Mouse (Mus musculus) right cerebral cortex, postnatal 25 days (tissue): ENCODE data around the gene Arhgap35.

Experiments
- DNase-seq: peaks from one replicate; pipeline ENCODE4 v3.0.0; 2022

The Arhgap35 gene

GRCm38 (mm10) chr7:16601683-16602102 is 13.1 kb downstream of the Arhgap35 start:
- no peak for DNase-seq

- no peak for DNase-seq
Measured at GRCm38 (mm10) chr7:16599006-16599405, 15.8 kb downstream of the Arhgap35 start.

DNA sequence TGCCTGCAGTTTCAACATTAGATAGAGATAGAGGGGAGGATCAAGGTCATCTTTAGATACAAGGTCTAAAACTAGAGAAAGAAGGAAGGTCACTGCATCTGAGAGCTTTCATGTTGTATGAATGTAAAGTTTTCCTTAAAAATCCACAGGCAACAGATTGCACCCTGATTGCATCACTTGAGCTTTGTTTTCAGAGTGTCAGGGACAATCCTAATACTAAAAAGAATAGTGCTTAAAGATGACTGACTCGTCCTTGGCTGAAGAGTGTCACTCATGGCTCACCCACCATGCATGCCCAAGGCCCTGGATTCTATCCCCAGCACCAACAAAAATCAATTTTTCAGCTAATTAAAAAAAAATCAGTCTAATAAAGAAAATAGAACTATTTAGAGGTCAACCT is 23.5 kb downstream of the Arhgap35 start:
- DNase-seq: no peak

- DNase-seq: no peak
Measured at GRCm38 (mm10) chr7:16587649-16588048, 27.1 kb downstream of the Arhgap35 start.

DNA sequence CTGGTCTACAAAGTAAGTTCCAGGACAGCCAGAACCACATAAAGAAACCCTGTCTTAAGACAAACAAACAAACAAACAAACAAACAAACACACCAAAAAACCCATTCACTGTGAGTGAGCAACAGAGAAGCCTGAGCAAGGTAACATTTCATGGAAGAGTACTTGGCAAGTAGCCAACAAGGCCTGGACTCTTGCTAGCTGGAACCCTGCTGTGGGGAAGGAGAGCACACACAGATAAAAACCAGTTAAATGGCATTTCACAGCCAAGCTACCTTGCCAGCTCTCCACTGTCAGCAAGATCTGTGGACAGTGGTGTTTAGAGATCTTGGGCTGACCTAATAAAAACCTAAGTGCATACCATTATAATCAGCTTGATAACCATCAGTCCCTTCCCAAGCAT is 30.4 kb downstream of the Arhgap35 start:
- DNase-seq: no peak

- DNase-seq: no peak
Measured at GRCm38 (mm10) chr7:16583775-16584174, 31.0 kb downstream of the Arhgap35 start.

- DNase-seq: no peak
Measured at GRCm38 (mm10) chr7:16582299-16582698, 32.5 kb downstream of the Arhgap35 start.

- DNase-seq: no peak
Measured at GRCm38 (mm10) chr7:16581276-16582100, 33.3 kb downstream of the Arhgap35 start.

DNA sequence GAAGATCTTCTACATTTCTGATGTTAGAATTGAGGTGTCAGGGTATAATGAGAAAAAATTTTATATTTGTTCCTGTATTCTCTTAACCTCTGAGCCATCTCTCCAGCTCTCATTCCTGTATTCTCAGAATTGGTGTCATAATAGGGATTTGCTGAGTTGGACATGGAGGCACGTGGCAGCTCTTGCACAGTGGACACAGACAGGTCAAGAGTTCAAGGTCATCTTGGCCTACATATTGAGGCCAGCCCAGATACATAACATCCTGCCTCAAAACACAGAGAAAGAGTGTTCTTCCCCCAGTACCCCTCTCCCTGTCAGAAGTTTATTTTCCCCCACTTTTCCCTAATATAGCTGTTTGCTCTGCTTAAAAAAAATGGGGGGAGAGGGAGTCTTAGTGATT is 38.1 kb downstream of the Arhgap35 start:
- DNase-seq: no peak

DNA sequence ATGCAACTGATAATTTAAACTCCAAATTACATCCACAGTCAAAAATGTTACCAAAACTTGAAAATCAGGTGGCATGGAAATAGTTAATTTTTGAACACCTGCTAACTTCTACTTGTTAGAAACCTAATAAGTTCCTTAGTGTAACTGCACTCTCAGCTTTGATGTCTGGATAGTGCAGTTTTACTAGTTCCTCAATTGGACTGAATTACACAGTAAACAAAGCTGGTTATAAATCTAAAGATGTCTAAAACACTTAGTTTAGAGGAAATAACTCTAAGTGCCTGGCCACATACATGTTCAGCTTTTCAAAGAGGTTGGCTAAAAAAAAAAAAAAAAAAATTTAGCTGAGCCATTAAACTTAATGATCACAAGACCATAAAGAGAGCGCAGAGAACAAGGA is 43.6 kb downstream of the Arhgap35 start:
- no peak for DNase-seq

GRCm38 (mm10) chr7:16570737-16571136 is 44.1 kb downstream of the Arhgap35 start:
- no peak for DNase-seq

DNA sequence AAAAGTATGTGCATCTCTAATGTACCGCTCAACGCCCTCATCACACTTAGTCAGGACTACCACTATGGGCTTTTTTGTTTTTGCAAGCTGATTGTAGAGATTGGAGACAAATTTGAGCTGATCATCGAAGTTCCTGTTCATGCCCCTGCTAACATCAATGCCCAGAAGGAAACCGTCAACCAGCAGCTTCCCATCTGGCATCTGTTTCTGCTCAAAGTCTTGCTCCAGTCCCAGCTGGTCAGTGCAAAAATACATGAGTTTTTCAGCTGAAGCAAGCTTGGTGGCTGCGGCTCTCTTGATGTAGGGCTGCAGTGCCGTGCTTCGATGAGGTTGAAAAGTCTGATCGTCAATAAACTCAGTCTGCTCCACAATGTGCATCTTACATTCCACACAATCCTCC is 50.3 kb downstream of the Arhgap35 start:
- DNase-seq: no peak

DNA sequence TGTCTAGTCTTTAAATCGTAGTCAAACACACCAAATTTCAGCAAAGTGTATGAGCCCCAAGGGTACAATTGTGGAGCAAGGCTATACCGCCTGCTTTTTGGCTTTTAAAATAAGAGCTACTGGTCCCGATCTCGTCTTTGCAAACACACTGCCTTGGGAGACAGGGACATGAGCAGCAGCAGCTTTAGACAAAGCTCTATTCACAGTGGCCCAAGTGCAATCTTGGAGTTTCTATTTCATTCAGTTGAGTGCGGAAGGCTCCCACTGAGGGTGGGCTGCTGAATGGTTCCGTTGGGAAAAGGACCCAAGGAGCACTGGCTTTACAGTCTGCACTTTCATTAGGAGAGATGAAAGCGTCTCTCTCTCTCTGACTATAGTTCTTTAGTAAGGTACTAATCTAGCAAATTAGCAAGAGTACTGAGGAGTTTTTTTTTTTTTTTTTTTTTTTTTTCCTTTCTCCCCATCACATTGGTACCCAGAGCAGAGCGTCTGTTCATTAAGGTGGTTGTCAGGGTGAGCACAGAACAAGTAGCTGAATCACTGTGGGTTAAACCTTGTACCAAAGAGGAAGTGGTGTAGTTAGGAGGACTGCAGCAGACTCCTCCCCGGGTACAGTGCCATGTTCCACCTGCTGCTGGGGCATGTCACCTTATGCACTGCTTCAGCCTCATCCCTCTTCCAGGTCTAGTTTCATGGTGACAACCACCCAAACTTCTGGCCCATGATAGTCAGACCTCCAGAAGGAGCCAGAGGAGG is 56.8 kb downstream of the Arhgap35 start:
- DNase-seq: no peak

DNA sequence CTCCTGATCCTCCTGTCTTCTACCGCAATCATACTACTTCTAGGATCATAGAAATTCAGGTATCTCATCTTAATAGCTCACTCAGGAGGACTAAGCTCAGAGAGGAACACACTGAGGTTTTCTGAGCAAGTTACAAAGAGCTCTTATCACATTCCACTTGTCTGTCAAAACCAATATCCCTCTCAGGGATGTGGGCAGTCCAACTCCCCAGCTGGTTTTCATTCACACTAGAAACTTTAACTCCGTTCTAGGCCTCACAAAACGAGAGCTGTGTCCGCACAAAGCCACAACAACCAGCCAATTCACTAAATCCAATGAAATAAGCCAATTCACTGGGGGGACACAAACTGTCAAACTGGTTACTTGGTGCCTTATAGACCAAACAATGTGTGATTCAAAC is 57.5 kb downstream of the Arhgap35 start:
- no peak for DNase-seq

DNA sequence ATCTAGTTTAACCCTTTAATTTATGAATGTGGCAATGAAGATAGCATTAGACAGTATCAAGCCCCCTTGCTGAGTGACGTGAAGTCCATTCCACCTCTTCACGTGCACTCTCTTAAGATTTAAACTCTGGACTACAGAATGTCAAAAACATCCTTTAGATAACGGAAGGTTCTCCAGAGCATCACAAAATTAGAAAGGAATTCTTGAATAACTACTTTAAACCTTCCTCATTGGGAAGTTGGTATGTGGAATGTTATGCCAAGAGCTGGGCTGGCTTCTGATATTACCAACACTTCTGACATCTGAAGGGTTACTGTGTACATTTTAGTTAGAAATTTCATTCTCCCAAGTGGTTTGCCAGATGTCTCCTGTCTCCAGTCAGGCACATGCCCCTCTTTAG is 60.6 kb downstream of the Arhgap35 start:
- DNase-seq: no peak

DNA sequence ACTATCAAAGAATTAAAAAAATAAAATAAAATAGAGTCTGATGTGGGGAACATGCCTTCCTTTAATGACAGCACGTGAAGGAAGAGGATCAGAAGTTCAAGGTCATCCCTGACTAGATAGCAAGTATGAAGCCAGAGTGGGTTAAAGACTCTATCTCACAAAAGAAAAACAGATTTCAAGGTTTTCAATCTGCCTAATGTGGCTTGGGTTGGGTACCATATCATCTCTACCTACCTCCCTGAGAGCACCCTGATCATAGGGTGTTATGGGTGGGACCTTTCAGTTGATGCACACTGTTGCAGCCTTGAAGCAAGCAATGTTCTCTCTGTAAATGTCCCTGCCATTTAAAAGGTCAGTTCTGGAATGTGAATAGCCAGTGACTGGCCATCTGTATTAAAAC is 63.2 kb downstream of the Arhgap35 start:
- no peak for DNase-seq

- DNase-seq: no peak
Measured at GRCm38 (mm10) chr7:16549299-16549698, 65.5 kb downstream of the Arhgap35 start.

- no peak for DNase-seq
Measured at GRCm38 (mm10) chr7:16544770-16545169, 70.0 kb downstream of the Arhgap35 start.

GRCm38 (mm10) chr7:16537220-16537903 is 77.4 kb downstream of the Arhgap35 start:
- DNase-seq: no peak

- no peak for DNase-seq
Measured at GRCm38 (mm10) chr7:16525995-16526394, 88.8 kb downstream of the Arhgap35 start.

GRCm38 (mm10) chr7:16525448-16525847 is 89.3 kb downstream of the Arhgap35 start:
- no peak for DNase-seq

DNA sequence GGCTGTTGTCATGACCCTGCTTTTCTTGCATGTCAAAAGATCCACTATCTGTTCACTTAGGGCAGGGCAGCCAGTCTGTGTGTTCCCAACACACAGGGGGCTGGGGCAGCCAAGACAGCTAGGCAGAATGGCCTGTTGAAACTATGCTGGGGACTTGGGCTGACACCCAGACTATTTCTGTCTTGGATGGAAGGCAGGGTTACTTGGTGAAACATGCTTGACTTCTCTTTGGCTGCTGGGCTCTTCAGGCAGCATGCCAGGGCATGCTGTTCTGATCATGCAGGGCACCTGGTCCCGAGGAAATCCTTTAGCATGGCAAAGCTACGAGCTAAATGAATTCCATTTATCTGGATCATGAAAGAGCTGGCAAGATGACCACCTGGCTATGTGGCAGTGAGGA is 90.5 kb downstream of the Arhgap35 start:
- no peak for DNase-seq

DNA sequence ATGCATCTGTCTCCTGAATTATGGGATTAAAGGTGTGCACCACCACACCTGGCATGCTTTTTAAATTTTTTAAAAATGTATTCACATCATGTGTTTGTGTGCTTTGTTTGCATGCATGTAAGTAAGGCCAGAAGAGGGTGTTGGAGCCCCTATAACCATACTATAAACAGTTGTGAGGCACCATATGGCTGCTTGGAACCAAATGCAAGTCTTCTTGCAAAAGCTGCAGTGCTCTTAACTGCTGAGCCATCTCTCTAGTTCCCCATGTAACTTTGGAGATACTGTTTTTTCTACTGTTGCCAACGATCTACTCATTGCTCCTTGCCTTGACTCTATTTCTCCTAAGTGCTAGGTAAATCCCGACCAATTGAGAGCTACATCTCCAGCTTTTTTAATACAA is 95.5 kb downstream of the Arhgap35 start:
- no peak for DNase-seq

- no peak for DNase-seq
Measured at GRCm38 (mm10) chr7:16517198-16517597, 97.6 kb downstream of the Arhgap35 start.
